Mouse (Mus musculus): Measurements from ENCODE around the gene Ttc6.

Ttc6 gene

DNA sequence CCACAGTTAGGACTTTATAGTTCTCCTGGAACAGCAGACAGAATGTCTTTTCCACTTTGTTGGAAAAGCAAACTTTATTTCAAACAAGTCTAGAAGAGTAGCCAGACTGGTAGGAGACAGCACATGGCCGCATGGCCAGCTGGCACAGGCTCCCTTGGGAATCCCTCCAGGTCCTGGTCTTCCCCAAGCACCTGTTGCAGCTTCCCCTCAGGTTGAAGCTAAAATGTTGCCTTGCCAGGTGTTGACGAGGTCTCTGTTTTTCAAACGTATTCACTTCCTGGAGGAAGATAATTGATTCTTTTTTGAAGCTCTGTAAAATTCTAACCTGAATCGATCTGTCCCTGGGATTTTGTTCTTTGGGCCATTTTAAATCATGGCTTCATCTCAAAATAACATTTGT, 86.1 kb downstream of the Ttc6 start:
- no peak for DNase-seq (ENCODE audit: inconsistent age in 2 of 2, low spot score in 1 of 2)

DNA sequence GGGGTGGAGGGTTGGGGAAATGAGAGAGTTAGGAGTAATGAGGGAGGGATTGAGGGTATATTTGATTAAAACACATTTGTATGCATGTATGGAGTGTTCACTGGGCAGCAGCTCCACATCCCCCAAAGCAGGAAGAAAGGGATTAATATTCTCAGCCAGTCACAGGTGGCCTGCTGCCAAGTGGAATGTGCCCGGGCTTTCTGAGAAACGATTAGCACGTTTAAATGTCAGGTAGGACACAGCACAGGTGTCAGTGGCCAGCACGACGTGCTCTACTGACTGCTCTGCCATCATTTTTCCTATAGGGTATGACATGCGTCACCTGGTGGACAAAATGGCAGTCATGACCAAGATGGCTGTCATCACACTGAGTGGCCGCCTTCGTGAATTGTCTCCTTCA, 86.8 kb downstream of the Ttc6 start:
- DNase-seq (ENCODE audit: inconsistent age in 2 of 2, low spot score in 1 of 2), result no peak

DNA sequence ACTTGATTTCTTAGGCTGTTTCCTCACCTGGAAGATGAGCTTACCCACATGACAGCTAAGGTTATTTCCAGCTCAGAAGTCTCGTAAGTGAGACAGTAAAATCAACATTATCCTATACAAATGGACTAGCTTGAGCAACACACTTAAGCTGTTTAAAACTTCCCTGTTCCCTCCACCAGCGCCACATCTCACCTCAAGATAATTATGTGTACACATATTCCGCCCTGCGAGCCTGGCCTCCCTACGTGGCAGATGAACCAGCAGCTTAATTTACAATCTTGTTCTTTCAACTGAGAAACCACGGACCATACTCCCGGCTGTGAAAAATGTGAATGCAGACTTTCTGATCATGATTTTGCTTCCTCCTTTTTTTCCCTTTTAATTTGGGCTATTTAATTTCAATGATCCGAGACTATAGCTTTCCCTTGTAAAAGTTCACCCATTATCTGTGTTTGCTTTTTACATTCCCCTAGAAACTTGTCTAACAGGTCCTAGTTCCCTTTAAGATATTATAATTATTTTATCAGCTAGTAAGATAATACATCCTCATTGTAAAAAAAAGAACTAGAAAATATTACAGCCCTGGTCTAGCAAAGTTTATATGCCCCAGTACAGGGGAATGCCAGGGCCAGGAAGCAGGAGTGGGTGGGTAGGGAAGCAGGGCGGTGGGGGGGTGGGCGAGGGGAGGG, 99.2 kb downstream of the Ttc6 start:
- DNase-seq (ENCODE audit: inconsistent age in 2 of 2, low spot score in 1 of 2), result no peak

DNA sequence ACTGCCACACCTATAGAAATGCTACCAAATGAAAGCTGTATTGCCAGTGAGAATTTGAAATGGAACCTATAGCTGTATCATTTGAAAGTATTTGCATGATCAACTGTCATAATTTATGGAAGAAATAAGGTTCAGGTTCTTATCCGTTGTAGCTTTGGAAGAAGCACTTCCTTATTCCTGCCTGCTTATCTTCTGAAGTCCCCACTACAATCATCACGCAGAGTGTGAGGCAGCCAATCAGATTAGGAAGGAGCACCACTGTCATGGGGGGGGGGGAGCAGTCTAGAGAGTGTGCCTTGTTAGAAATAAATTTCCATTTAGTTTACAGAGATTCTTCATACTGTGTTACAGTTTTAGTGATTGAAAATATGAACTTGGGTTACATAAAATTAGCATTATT, 108.5 kb downstream of the Ttc6 start:
- DNase-seq (ENCODE audit: inconsistent age in 2 of 2, low spot score in 1 of 2), result no peak

DNA sequence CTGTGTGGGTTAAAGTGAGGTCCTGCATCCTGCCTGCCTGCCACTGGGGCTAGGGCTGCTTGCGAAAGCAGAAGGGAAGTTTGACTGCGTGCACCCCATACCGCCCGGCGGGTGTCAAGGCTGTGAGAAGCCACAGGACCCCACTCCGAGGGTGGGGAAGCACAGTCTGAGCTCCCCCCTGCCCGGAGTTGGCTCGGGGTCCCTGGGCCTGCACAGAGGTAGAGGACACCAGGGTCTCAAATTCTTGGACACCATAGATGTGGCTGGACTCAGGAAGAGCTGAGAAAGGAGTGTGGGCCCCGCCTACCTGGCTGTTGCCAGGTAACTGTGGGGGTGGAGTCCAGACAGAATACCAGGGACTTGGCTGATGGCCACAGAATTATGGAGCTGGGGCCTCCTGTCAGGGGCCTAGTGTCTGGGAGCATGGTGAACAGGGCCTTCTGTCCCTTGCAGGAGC, 121.1 kb downstream of the Ttc6 start:
- no peak for DNase-seq (ENCODE audit: inconsistent age in 2 of 2, low spot score in 1 of 2)

GRCm38 (mm10) chr12:57709966-57710365, 146.1 kb downstream of the Ttc6 start:
- DNase-seq (ENCODE audit: inconsistent age in 2 of 2, low spot score in 1 of 2), result no peak

GRCm38 (mm10) chr12:57764720-57765119, 200.8 kb downstream of the Ttc6 start:
- no peak for DNase-seq (ENCODE audit: inconsistent age in 2 of 2, low spot score in 1 of 2)

- no peak for DNase-seq (ENCODE audit: inconsistent age in 2 of 2, low spot score in 1 of 2)
Observed at GRCm38 (mm10) chr12:57776290-57776997, 212.5 kb downstream of the Ttc6 start.

DNA sequence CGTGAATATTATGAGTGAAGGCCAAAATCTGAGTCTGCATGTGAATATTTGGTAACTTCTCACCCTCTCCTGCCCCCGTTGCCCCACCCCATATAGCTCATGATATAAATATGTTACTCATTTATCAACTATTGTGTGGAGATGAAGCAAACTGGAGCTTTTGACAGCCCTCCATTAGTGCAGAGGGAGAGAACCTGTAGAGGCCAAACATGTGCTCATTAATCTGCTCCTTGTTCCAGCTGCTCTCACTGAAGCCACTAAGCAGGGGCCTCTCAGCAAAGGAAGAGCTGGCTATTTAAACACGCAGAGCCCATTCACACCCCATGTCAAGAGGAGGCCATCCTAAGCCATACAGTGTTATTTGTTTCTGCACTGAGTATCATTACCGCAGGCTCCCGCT, 218.0 kb downstream of the Ttc6 start:
- no peak for DNase-seq (ENCODE audit: inconsistent age in 2 of 2, low spot score in 1 of 2)

- peak in 1 of 2 experiments; percentile 34 for DNase-seq (ENCODE audit: inconsistent age in 2 of 2, low spot score in 1 of 2)
Observed at GRCm38 (mm10) chr12:57787471-57787870, 223.6 kb downstream of the Ttc6 start.
